Mouse (Mus musculus) MEL-GATA-1-ER (cell line): ENCODE data around the gene Ndufa11.

ENCODE experiments used
- DNase-seq: peaks from one replicate; pipeline ENCODE4 v3.0.0-alpha.2; 2012; ENCODE audit warnings: low read depth; ENCODE audit errors: extremely low read depth

Gene Ndufa11

GRCm38 (mm10) chr17:56715914-56716654 lies 1.5 kb upstream of the Ndufa11 start:
- DNase-seq: no peak

- peak; percentile 90 for DNase-seq
Observed at GRCm38 (mm10) chr17:56716655-56717362, 758 bp upstream of the Ndufa11 start.

- DNase-seq: no peak
Observed at GRCm38 (mm10) chr17:56722441-56722840, 4.9 kb downstream of the Ndufa11 start.

GRCm38 (mm10) chr17:56723419-56724161 lies 6.0 kb downstream of the Ndufa11 start:
- DNase-seq: no peak

GRCm38 (mm10) chr17:56727029-56727649 lies 9.6 kb downstream of the Ndufa11 start:
- DNase-seq: no peak

GRCm38 (mm10) chr17:56727659-56728058 lies 10.1 kb downstream of the Ndufa11 start:
- no peak for DNase-seq

- no peak for DNase-seq
Observed at GRCm38 (mm10) chr17:56728117-56728516, 10.6 kb downstream of the Ndufa11 start.

GRCm38 (mm10) chr17:56729151-56729550 lies 11.6 kb downstream of the Ndufa11 start:
- no peak for DNase-seq

- DNase-seq: no peak
Observed at GRCm38 (mm10) chr17:56729656-56730055, 12.1 kb downstream of the Ndufa11 start.

GRCm38 (mm10) chr17:56736534-56736933 lies 19.0 kb downstream of the Ndufa11 start:
- DNase-seq: no peak

- no peak for DNase-seq
Observed at GRCm38 (mm10) chr17:56738221-56738620, 20.7 kb downstream of the Ndufa11 start.

- DNase-seq: no peak
Observed at GRCm38 (mm10) chr17:56740118-56740787, 22.7 kb downstream of the Ndufa11 start.

GRCm38 (mm10) chr17:56740788-56741160 lies 23.2 kb downstream of the Ndufa11 start:
- no peak for DNase-seq

- no peak for DNase-seq
Observed at GRCm38 (mm10) chr17:56744173-56744572, 26.6 kb downstream of the Ndufa11 start.

- no peak for DNase-seq
Observed at GRCm38 (mm10) chr17:56751404-56752072, 34.0 kb downstream of the Ndufa11 start.

- no peak for DNase-seq
Observed at GRCm38 (mm10) chr17:56753452-56753851, 35.9 kb downstream of the Ndufa11 start.

- DNase-seq: no peak
Observed at GRCm38 (mm10) chr17:56754271-56755185, 37.0 kb downstream of the Ndufa11 start.

GRCm38 (mm10) chr17:56756703-56757399 lies 39.3 kb downstream of the Ndufa11 start:
- no peak for DNase-seq
